Mouse (Mus musculus) lung, postnatal 14 days (tissue): ENCODE measurements at regions not wholly inside any gene's neighbourhood (a gene's known extent, or its start where the extent isn't known, plus 50 kb on each side); places are given as distances from the start of the nearest gene placed in this dataset.

Experiments used
- DNase-seq: peaks from one replicate; pipeline ENCODE4 v3.0.0; 2021

- no peak for DNase-seq
Measured at GRCm38 (mm10) chr7:36945024-36945815, 247.3 kb downstream of the Tshz3 start.

GRCm38 (mm10) chr7:36949511-36949910, 251.6 kb downstream of the Tshz3 start:
- no peak for DNase-seq

- no peak for DNase-seq
Measured at GRCm38 (mm10) chr7:36955376-36955775, 257.5 kb downstream of the Tshz3 start.

GRCm38 (mm10) chr7:36958255-36958654, 260.3 kb downstream of the Tshz3 start:
- DNase-seq = no peak

GRCm38 (mm10) chr7:36971772-36972171, 273.9 kb downstream of the Tshz3 start:
- DNase-seq = no peak

- DNase-seq = peak; percentile 3
Measured at GRCm38 (mm10) chr7:36973654-36974320, 275.9 kb downstream of the Tshz3 start.

GRCm38 (mm10) chr7:36974573-36974972, 276.7 kb downstream of the Tshz3 start:
- DNase-seq = peak; percentile 8

- DNase-seq = peak; percentile 4
Measured at GRCm38 (mm10) chr7:36975475-36975874, 277.6 kb downstream of the Tshz3 start.

- DNase-seq = no peak
Measured at GRCm38 (mm10) chr7:36977819-36978218, 279.9 kb downstream of the Tshz3 start.

- no peak for DNase-seq
Measured at GRCm38 (mm10) chr7:36989380-36989779, 291.5 kb downstream of the Tshz3 start.

GRCm38 (mm10) chr7:37004601-37005000, 306.7 kb downstream of the Tshz3 start:
- no peak for DNase-seq

GRCm38 (mm10) chr7:37005701-37006100, 307.8 kb downstream of the Tshz3 start:
- DNase-seq = no peak

- peak; percentile 15 for DNase-seq
Measured at GRCm38 (mm10) chr7:37006921-37007320, 309.0 kb downstream of the Tshz3 start.

GRCm38 (mm10) chr7:37011180-37011754, 313.3 kb downstream of the Tshz3 start:
- peak; percentile 31 for DNase-seq

GRCm38 (mm10) chr7:37020078-37020477, 322.2 kb downstream of the Tshz3 start:
- DNase-seq = no peak

- DNase-seq = no peak
Measured at GRCm38 (mm10) chr7:37024501-37025025, 326.6 kb downstream of the Tshz3 start.

- peak; percentile 6 for DNase-seq
Measured at GRCm38 (mm10) chr7:37064582-37065458, 366.9 kb downstream of the Tshz3 start.

- no peak for DNase-seq
Measured at GRCm38 (mm10) chr7:37077698-37078097, 379.8 kb downstream of the Tshz3 start.

GRCm38 (mm10) chr7:37078140-37078539, 380.2 kb downstream of the Tshz3 start:
- no peak for DNase-seq

GRCm38 (mm10) chr7:37089726-37090125, 391.8 kb downstream of the Tshz3 start:
- DNase-seq = no peak

GRCm38 (mm10) chr7:37092572-37092971, 394.7 kb downstream of the Tshz3 start:
- no peak for DNase-seq

- no peak for DNase-seq
Measured at GRCm38 (mm10) chr7:37093721-37094120, 395.8 kb downstream of the Tshz3 start.

GRCm38 (mm10) chr7:37095839-37096238, 397.9 kb downstream of the Tshz3 start:
- DNase-seq = no peak
